Mouse (Mus musculus) CD8-positive naive resting alpha-beta T cell, adult 2 months (primary cell): ENCODE measurements around the gene Ddx39.

Source experiments
- DNase-seq, 2 experiments: peaks; one replicate each; pipeline ENCODE4 v3.0.0; 2022; ENCODE audit warnings: low read depth in 2 of 2, low spot score in 2 of 2

The Ddx39 gene

GRCm38 (mm10) chr8:83698661-83699453 lies 16.1 kb upstream of the Ddx39 start, which contains the start of gene Pkn1:
Gene Pkn1 (minus strand): TSS chr8:83699179.
- DNase-seq: no peak

- peak in 1 of 2 experiments; percentile 32 for DNase-seq
These were observed 15.4 kb upstream of the Ddx39 start for GRCm38 (mm10) chr8:83699566-83699965.

- no peak for DNase-seq
These were observed 14.4 kb upstream of the Ddx39 start for GRCm38 (mm10) chr8:83700423-83701085.

- no peak for DNase-seq
These were observed 11.6 kb upstream of the Ddx39 start for GRCm38 (mm10) chr8:83703426-83703825.

GRCm38 (mm10) chr8:83706411-83706810 lies 8.6 kb upstream of the Ddx39 start:
- no peak for DNase-seq

GRCm38 (mm10) chr8:83707554-83707953 lies 7.4 kb upstream of the Ddx39 start:
- no peak for DNase-seq

- no peak for DNase-seq
These were observed 324 bp upstream of the Ddx39 start for GRCm38 (mm10) chr8:83714676-83715030.

- no peak for DNase-seq
These were observed 794 bp downstream of the Ddx39 start for GRCm38 (mm10) chr8:83715771-83716170.

GRCm38 (mm10) chr8:83716563-83716962 lies 1.6 kb downstream of the Ddx39 start:
- no peak for DNase-seq

- DNase-seq: no peak
These were observed 4.1 kb downstream of the Ddx39 start for GRCm38 (mm10) chr8:83719048-83719447.

- DNase-seq: no peak
These were observed 4.7 kb downstream of the Ddx39 start for GRCm38 (mm10) chr8:83719693-83720092.

GRCm38 (mm10) chr8:83721405-83722025 lies 6.5 kb downstream of the Ddx39 start:
- no peak for DNase-seq

- DNase-seq: no peak
These were observed 7.7 kb downstream of the Ddx39 start for GRCm38 (mm10) chr8:83722631-83723030.

GRCm38 (mm10) chr8:83723447-83724083 lies 8.6 kb downstream of the Ddx39 start:
- DNase-seq: no peak

GRCm38 (mm10) chr8:83724697-83725482 lies 9.9 kb downstream of the Ddx39 start:
- peak; percentile 75 to 83 for DNase-seq

GRCm38 (mm10) chr8:83725521-83726102 lies 10.6 kb downstream of the Ddx39 start:
- no peak for DNase-seq

- peak in 1 of 2 experiments; percentile 51 for DNase-seq
These were observed 14.2 kb downstream of the Ddx39 start for GRCm38 (mm10) chr8:83729009-83729807.

GRCm38 (mm10) chr8:83731906-83732305 lies 16.9 kb downstream of the Ddx39 start:
- DNase-seq: no peak

GRCm38 (mm10) chr8:83732919-83733318 lies 17.9 kb downstream of the Ddx39 start:
- DNase-seq: no peak

GRCm38 (mm10) chr8:83736681-83737080 lies 21.7 kb downstream of the Ddx39 start:
- DNase-seq: peak; percentile 88 to 92
